In the genomic region with DNA sequence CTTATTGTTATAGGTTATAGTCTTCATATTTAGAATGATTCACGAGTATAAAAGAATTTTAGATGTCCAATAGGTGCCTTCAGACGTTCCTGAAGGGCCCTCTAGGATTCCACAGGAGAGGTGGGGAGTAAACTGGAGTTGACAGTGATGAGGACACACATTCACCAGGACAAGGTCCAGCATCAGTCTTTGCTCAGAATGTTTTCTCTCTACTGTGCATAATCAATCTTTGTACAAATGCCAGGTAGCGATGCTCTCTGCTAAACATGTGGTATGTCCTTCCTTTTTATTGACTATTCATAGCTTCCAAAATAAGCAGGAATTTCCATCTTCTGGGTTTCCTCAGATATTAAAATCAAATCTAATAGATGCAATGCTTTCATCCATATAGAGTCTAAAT, we compare ENCODE assay signal across 1 mouse cellular context.
TF ChIP-seq lines count a peak whose summit lies in the region.

No protein-coding gene starts in this region.

TF ChIP-seq in MEL, 35 proteins besides CTCF, POLR2A, EP300 and RAD21:
- no peak for TF ChIP-seq TCF12 (IDR thresholded peaks at IDR 0.05; ENCODE audit: low read depth, low read length)
- TF ChIP-seq TBP (IDR thresholded peaks at IDR 0.05; ENCODE audit: low read depth, low read length): no peak
- TF ChIP-seq POLR2AphosphoS5 (IDR thresholded peaks at IDR 0.05; ENCODE audit: borderline replicate concordance, low read depth, low read length): no peak
- TF ChIP-seq MAX (IDR thresholded peaks at IDR 0.05; ENCODE audit: low read length): no peak
- TF ChIP-seq MYC (IDR thresholded peaks at IDR 0.05; ENCODE audit: low read depth, low read length): no peak
- TF ChIP-seq CHD1 (IDR thresholded peaks at IDR 0.05; ENCODE audit: low read depth, low read length): no peak
- TF ChIP-seq KAT2A (conservative IDR thresholded peaks at IDR 0.05; ENCODE audit: low read depth, low read length): no peak
- no peak for TF ChIP-seq ZMIZ1 (IDR thresholded peaks at IDR 0.05; ENCODE audit: low read depth, low read length)
- TF ChIP-seq GABPA (IDR thresholded peaks at IDR 0.05; ENCODE audit: low read depth, low read length): no peak
- no peak for TF ChIP-seq CHD2 (IDR thresholded peaks at IDR 0.05; ENCODE audit: low read length)
- no peak for TF ChIP-seq ELF1 (IDR thresholded peaks at IDR 0.05; ENCODE audit: low read depth, low read length)
- no peak for TF ChIP-seq ZNF384 (IDR thresholded peaks at IDR 0.05; ENCODE audit: low read depth, low read length)
- no peak for TF ChIP-seq ETS1 (IDR thresholded peaks at IDR 0.05; ENCODE audit: low read depth, low read length)
- TF ChIP-seq USF1 (IDR thresholded peaks at IDR 0.05; ENCODE audit: low read depth, low read length): no peak
- TF ChIP-seq SMC3 (IDR thresholded peaks at IDR 0.05; ENCODE audit: low read depth, low read length): no peak
- no peak for TF ChIP-seq NRF1 (IDR thresholded peaks at IDR 0.05; ENCODE audit: insufficient read depth, low read depth, low read length, poor library complexity, severe bottlenecking)
- TF ChIP-seq ZKSCAN1 (IDR thresholded peaks at IDR 0.05; ENCODE audit: low read depth, low read length): no peak
- TF ChIP-seq MEF2A (IDR thresholded peaks at IDR 0.05; ENCODE audit: extremely low read depth, insufficient replicate concordance, low read depth, low read length, poor library complexity, severe bottlenecking): no peak
